Mouse (Mus musculus) common myeloid progenitor, adult 5-6 weeks (primary cell): ENCODE data around the gene Gm45618. TPM values are rescaled to one million over a fixed set of nuclear protein-coding genes. Genes with fewer than 3 reads are reported as not detected.

ENCODE experiments used
- ATAC-seq: replicated peaks from 2 replicates; pipeline ENCODE4 v1.8.0; 2016; ENCODE audit warnings: low read depth, mild to moderate bottlenecking, moderate TSS enrichment, inconsistent platforms; ENCODE audit not compliant: poor library complexity, severe bottlenecking
- total RNA-seq: library from RNA; stranded (forward); fragments of 200-1000, 187-1606 nt; gene quantifications from 2 replicates; pipeline ENCODE4 v1.2.3, GENCODE M21; 2017

Gm45618 gene
- total RNA-seq, 1 experiment from 2014 or later, result not detected

GRCm38 (mm10) chr7:142095183-142095931 is 25.2 kb downstream of the Gm45618 start, which contains the start of gene Dusp8:
TSS of gene Dusp8 (minus strand) at chr7:142095843.
- peak; percentile 71 for ATAC-seq

DNA sequence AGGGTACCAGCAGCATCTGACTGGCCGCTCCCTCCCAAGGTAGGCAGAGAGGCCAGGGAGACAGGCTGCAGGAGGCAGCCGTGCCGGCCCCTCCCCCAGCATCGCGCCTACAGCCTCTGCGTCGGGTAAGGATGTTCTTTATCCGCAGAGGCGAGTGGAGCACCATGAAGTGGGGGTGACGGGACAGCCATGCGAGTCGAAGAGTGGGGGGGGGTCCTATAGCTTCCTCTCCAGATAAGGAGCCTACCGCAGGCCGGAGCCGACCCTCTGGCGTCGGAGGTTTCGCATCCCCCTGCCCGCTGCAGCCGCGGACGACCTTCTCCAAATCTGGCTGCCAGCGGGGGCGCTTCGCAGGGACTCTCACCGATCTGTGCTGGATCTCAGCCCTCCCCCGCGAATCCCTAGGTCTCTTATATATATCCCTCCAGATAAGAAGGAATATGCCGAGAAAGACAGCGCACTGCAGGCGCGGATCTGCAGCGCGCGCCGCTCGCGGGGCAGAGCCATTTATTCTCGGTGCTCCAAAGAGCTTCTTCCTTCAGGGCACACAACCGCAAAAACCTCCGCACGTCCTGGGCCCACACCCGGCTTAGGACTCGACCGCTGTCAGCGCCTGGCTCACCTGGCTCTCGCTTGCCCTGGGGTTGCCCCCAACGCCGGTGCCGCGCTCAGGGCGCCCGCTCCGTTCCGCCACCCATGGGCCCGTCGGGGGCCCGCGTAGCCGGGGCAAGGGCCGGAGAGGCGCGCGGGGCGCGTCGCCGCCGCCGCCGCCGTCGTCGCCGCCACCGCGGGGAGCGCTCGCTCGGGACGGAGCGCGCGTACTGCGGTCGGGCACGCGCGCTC is 26.0 kb downstream of the Gm45618 start:
- ATAC-seq, result no peak

DNA sequence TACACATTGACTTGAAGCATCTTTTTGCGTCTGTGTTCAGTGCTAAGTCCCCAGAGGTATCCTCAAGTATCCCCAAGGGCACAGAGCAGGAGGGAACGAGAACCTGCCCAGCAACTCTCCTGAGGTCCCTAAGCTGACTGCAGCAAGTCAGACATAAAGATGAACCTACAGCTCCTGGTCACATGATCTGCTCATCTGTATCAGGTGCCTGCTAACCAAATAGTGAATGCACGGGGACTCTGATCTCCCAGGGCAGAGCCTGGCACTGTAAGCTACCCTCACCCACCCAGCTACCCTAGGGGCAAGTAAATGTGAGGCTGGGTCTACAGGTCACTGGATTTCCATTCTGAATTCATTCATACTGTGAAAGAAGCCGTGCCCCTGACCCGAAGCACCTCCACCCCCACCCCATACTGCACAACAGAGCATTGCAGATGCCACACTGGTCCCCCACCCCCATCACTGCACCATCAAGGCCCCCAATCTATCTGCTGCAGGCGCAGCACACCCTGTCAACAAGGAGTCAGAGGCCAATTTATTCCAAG is 26.8 kb downstream of the Gm45618 start:
- no peak for ATAC-seq

DNA sequence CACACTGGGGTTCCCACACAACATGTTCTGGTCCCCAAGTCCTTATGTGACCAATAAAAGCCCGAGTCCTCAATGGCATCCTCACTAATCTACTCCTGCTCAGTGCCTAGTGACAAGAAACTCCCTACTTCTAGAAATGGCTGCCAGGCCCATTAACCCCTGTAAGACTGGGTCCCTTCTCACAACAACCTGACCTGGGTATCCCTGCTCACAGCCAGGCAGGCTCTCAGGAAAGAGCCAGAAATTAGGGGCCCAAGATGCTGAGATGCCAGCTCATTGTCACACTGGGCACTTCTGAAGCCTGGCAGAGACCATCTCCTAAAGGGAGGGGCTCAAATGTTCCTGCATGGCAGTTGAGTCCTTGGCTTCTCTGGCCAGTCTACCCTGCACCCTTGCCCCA is 27.5 kb downstream of the Gm45618 start:
- ATAC-seq, result no peak

DNA sequence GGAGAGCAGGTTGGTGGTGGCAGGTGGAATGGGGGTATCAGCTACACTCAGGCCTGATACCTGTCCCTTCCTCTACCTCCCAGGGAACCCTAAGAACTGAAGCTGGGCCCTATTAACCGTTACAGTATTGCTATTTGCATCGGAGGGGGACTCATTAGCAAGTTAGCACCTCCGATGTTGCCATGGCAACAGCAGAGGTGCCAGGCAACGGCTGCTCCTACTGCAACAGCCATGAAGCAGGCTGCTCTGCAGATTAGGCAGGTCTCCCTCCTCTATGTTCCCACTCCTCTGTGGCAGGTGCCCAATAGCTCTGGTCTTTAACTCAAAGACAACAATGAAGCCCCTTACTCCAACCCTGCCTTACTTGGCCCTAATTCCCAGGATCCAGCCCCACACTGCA is 28.7 kb downstream of the Gm45618 start:
- ATAC-seq, result no peak

DNA sequence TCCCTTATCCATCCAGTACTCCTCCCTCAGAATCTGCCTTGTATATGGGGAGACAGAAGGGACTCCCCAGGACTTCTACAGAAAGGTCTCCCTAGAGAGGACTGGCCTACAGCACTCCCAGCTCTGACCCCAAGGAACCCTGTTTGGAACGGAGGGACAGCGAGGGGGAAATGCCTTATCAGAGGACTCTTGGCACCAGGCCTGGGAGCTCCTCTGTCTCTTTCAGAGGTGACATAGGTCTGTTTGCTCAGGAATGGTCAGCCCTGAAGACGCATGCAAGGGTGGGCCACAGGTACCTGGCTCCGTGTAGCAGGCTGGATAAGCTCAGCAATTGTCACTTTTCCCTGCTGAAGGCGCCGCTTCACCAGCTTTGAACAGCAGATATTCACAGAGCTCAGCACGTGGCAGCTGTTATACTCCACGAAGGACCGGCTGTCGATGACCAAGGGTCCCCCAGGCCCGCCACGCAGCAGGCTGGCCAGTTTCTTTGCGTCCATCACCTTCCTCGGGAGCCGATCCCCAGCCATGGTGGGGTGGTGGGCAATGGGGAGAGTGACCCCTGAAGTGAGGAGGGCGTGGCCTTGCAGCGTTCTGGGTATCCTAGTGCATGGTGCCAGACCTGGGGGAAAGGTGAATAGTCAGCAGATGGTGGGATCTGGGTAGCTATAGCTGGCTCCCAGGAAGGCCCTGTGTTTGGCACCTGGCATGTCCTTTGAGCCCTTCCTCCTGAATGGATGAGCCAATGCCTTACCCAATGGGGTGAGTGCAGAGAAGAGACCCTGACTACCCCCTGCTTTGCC is 30.7 kb downstream of the Gm45618 start:
- ATAC-seq, result no peak

- peak; percentile 9; the same call in 1 of the 2 replicates for ATAC-seq
Observed at GRCm38 (mm10) chr7:142088886-142089285, 31.6 kb downstream of the Gm45618 start.

DNA sequence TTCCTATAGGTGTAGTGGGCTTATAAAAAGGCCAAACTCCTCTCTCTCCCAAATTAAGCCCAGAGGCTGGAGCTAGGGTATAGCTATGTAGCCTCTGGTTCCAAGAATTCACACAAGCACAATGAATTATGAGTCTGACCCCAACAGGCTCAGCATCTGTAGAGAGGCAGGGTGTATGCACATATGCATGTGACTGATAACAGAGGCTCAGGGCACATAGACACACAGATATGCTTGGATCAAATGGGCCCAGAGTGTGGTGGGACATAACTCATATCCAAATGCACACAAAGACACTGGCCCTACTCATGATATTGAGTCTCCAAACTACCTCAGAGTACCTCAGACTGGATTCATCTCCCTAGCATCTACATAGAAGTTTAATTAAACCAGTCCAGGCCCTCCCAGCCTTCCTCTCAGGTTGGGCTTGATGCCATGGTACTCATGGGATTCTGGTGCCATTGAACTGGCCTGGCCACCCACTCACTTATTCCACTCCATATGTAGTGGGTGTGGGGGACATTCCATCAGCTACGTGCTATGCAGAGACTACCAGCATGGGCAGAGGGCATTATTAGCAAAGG is 33.4 kb downstream of the Gm45618 start:
- ATAC-seq, result peak; percentile 52

- ATAC-seq, result no peak
Observed at GRCm38 (mm10) chr7:142086159-142086905, 34.2 kb downstream of the Gm45618 start.

DNA sequence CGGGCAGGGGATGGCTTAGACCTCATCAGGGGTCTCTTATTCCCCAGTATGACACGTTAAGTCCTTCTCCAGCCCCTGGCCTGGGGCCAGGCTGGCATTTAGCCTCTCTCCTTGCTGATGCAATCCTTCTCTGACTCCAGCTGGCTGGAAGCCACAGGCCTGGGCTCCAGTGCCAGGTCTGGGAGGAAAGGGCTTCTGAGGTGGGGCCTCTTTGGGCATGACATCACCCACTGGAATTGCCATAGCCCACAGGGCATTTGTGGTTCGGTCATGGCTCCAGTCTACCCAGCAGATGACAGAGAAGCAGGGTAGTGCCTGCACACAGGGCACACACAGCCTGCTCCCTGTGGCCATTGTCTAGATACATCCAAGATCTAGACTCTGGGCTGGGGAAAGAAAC is 35.7 kb downstream of the Gm45618 start:
- no peak for ATAC-seq

GRCm38 (mm10) chr7:142084395-142084794 is 36.1 kb downstream of the Gm45618 start:
- ATAC-seq, result 0 out of 2 replicates have a peak, but pooled peaks have one; percentile 12

DNA sequence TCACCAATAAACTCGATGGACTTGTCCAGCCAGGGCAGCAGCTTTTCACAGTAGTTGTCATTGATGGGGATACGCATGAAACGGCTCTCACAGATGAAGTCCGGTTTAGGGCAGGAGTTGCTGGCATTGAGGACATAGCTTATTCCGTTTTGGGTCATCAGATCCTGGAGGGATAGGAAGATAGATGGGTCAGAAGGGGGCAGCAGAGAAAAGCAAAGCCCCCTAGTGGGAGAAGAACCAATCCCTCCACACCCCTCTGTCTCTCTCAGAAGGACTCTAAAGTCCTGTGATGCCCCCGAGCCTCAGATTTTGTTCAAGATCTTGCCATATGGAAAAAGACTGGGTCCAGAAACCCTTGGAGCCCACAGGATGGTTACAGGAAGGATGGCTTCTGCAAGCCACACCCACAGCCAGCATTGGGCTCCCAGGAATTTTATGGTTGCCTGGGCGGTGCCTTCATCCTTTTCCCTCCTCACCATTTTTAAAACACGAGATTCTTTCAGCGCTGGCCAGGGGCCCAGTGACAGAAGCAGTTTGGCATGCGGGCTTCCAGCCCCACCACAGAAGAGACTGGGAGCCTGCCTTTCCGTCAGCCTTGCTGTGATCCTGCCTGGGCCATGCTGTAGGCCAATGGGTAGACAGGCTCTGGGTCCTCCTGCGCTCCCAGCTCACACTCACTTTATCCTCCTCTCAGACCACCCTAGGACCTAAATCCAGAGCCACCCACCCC is 36.8 kb downstream of the Gm45618 start:
- no peak for ATAC-seq

DNA sequence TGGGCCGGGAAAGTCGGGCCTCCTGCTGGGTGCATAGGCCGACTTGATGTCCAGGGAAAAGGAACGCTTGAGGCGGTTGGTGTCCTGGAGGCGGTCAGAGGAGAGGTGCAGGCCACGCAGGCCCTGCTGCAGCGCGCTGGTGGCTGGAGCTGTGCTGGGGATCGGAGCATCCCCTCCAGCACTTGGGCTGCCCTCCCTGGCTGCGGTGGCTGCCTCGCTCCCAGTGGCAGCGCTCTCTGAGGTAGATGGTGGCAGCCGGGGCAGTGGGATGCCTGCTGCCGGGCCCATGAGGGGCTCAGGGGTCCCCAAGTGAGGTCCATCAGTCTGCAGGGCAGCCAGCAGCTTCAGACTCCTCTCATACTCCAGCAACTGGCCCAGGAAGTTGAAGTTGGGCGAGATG is 37.9 kb downstream of the Gm45618 start:
- no peak for ATAC-seq

DNA sequence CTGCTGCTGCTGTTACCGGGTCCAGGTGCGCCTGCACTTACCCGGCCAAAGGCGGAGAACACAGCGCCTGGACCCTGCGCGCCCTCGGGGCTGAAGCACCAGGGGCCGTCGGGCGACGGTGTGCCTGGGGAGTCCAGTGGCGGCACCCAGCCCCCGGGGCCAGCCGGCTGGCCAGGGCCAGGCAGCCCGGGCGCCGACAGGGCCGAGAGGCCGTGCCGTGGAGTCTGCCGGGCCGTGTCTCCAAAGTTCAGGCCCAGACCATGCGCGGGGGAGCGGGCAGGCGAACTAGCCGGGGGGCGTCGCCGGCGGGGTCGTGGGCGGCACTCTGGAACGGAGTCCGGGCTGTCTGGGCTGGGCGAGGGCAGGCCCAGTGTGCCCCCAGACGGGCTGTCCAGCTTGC is 38.4 kb downstream of the Gm45618 start:
- ATAC-seq, result no peak

GRCm38 (mm10) chr7:142081736-142082135 is 38.8 kb downstream of the Gm45618 start:
- no peak for ATAC-seq

GRCm38 (mm10) chr7:142080876-142081275 is 39.7 kb downstream of the Gm45618 start:
- no peak for ATAC-seq

DNA sequence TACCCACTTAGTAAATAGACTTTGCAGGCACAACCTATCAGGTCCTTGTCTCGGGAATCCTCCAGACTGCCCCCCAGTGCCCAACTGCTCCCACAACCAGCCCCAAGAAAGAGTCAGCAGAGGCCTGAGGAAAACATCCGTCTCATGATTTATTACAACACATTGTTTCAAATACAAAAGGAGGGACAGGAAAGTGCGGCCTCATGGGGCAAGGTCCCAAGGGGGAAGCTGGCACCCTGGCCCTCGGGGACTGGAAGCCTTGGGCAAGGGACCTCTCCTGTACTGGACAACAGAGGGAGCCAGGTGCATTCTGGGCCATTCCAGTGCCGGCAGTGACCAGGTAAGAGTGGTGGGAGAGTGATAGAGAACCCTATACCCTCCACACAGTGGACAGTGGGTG is 41.2 kb downstream of the Gm45618 start:
- ATAC-seq, result no peak

GRCm38 (mm10) chr7:142077138-142077537 is 43.4 kb downstream of the Gm45618 start:
- no peak for ATAC-seq
